Mouse (Mus musculus): ENCODE measurements around the gene Tmem95.

DNA sequence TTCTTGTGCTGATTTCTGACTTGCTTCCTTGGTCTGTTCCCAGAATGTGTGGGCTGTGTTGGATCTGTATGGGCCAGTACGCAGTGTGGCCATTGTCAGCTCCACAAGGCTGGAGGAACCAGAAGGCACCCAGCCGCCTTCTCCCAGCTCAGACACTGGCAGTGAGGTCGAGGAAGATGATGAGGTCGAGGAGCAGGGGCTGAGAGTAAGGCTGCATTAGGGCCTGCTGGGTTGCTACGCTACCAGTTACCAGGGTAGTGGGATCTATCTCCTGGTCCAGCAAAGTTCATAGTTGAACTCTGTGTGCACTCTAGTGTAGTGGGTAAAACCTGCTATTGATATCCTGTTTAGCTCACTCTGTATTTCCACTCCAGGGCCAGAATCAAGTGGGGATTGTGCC, 31.4 kb upstream of the Tmem95 start:
- TF ChIP-seq CTCF (IDR thresholded peaks at IDR 0.05; ENCODE audit: insufficient read depth, low read length) (no peak), POLR2A (IDR thresholded peaks at IDR 0.05; ENCODE audit: borderline replicate concordance, extremely low read depth, low read depth, low read length) (no peak)

All from lung, adult 2 months (tissue).